In the genomic region with DNA sequence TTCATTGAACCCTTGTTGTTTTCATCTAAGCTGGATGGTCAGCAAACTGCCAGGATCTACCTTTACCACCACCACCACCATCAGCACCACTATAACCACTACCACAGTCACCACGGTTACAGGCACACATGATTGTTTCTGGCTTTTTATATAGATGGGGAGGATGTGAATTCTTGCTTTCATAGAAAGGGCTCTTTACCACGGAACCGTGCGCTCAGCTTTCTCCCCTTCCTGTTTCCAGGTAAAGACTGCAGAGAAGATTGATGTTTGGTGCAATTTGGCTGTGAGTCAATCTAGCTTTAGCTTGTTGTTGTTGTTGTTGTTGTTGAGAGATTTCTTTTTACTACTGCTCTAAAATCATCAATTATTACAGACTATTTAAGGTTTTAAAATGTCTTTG, we compare ENCODE assay signal across 15 mouse cellular contexts.
"Had no signal": no experiment of that assay in that cellular context is flagged by ENCODE, and none has a peak within 500 bp of the region (broad histone marks: within the 10 kb centered on the region; RNA-seq: fewer than 3 reads in every experiment).

No protein-coding gene starts in this region.

- ATAC-seq: liver, postnatal 0 days; lung, postnatal 0 days; midbrain, embryonic 13.5 days; midbrain, embryonic 15.5 days had no signal

- DNase-seq: liver, postnatal 0 days; lung, adult 2 months; lung, postnatal 14 days; lung, postnatal 36 days; retina, postnatal 1 day; right cerebral cortex, adult 18-20 months; right cerebral cortex, postnatal 25 days; right cerebral cortex, postnatal 4 days; spleen, adult 18-20 months; thymus, adult 18-20 months; thymus, postnatal 25 days; thymus, postnatal 4 days had no signal
